Comparison of ENCODE assay signal across 14 mouse cellular contexts in genomic region chr16:22531834-22532233, GRCm38 (mm10).
DNase-seq lines count a peak whose midpoint lies in the region; ATAC-seq and TF ChIP-seq lines count a peak whose summit lies in the region.
"Had no signal": no experiment of that assay in that cellular context is flagged by ENCODE, and none has a peak within 500 bp of the region (broad histone marks: within the 10 kb centered on the region; RNA-seq: fewer than 3 reads in every experiment).

No protein-coding gene starts in this region.

- DNase-seq in cerebellum, adult 9-10 months = peak; percentile 42
- no peak for DNase-seq in cerebellum, adult 8-10 months
- no peak for DNase-seq in lung, embryonic 14.5 days
- DNase-seq in lung, postnatal 25 days (ENCODE audit: low spot score) = no peak
- DNase-seq in heart, postnatal 14 days = peak; percentile 53 to 82
- DNase-seq in lung, postnatal 36 days = peak; percentile 57
- no peak for DNase-seq in frontal cortex, adult 2 months (ENCODE audit: extremely low spot score in 1 of 2, low spot score in 1 of 2)
- DNase-seq: adrenal gland, postnatal 25 days; layer of hippocampus, postnatal 36 days; right cerebral cortex, postnatal 25 days had no signal

- WGBS in lung, embryonic 14.5 days = 66% methylated on average over 6 of the region's 6 CpGs

- no peak overlapping the region for H3K9ac ChIP-seq in lung, embryonic 14.5 days
- H3K9ac ChIP-seq: embryonic facial prominence, embryonic 13.5 days; forebrain, embryonic 15.5 days; heart, embryonic 15.5 days had no signal

- no peak for TF ChIP-seq CTCF in lung, embryonic 14.5 days (IDR thresholded peaks at IDR 0.05; ENCODE audit: low read depth)

- H3K36me3 ChIP-seq in lung, embryonic 14.5 days (ENCODE audit: insufficient read depth) = no peaks in the 10 kb centered on the region
- H3K36me3 ChIP-seq: embryonic facial prominence, embryonic 13.5 days; forebrain, embryonic 15.5 days; heart, embryonic 15.5 days had no signal

- H3K9me3 ChIP-seq in lung, embryonic 14.5 days (ENCODE audit: low read depth, low read length) = no peaks in the 10 kb centered on the region
- H3K9me3 ChIP-seq: embryonic facial prominence, embryonic 13.5 days; forebrain, embryonic 15.5 days; heart, embryonic 15.5 days had no signal

- no peak for ATAC-seq in lung, embryonic 14.5 days (ENCODE audit: insufficient read depth)
- no peak for ATAC-seq in inflammation-experienced regulatory T-cells, adult 6 months
- ATAC-seq: forebrain, embryonic 15.5 days had no signal

- no peaks in the 10 kb centered on the region for H3K4me1 ChIP-seq in lung, embryonic 14.5 days (ENCODE audit: insufficient read depth)
- H3K4me1 ChIP-seq: embryonic facial prominence, embryonic 13.5 days had no signal

- H3K4me3 ChIP-seq in lung, embryonic 14.5 days (ENCODE audit: low read depth, low read length) = no peak overlapping the region
- H3K4me3 ChIP-seq: embryonic facial prominence, embryonic 13.5 days; forebrain, embryonic 15.5 days; heart, embryonic 15.5 days had no signal

- intact Hi-C loops in heart, postnatal 14 days (cut with DNase I) = no loop called here

- no peaks in the 10 kb centered on the region for H3K27me3 ChIP-seq in lung, embryonic 14.5 days (ENCODE audit: insufficient read depth, low read length)
- H3K27me3 ChIP-seq: embryonic facial prominence, embryonic 13.5 days; forebrain, embryonic 15.5 days; heart, embryonic 15.5 days had no signal

- peak overlapping the region; percentile 52 for H3K27ac ChIP-seq in lung, embryonic 14.5 days (ENCODE audit: low read depth)
- H3K27ac ChIP-seq: embryonic facial prominence, embryonic 13.5 days; forebrain, embryonic 15.5 days; heart, embryonic 15.5 days had no signal

- H3K4me2 ChIP-seq in lung, embryonic 14.5 days = no peak overlapping the region
- H3K4me2 ChIP-seq: embryonic facial prominence, embryonic 13.5 days; forebrain, embryonic 15.5 days; heart, embryonic 15.5 days had no signal

Comparison
In these comparisons a context has a peak if more than half of its experiments do, and no peak if none do; other contexts are left out.
1. DNase-seq: peak in cerebellum, adult 9-10 months (single experiment), heart, postnatal 14 days (2 of 2) and lung, postnatal 36 days (single experiment); none in cerebellum, adult 8-10 months (single experiment), lung, embryonic 14.5 days (single experiment), lung, postnatal 25 days (single experiment) and frontal cortex, adult 2 months (0 of 2).